Mouse (Mus musculus): ENCODE data around the gene Slc16a12.

DNA sequence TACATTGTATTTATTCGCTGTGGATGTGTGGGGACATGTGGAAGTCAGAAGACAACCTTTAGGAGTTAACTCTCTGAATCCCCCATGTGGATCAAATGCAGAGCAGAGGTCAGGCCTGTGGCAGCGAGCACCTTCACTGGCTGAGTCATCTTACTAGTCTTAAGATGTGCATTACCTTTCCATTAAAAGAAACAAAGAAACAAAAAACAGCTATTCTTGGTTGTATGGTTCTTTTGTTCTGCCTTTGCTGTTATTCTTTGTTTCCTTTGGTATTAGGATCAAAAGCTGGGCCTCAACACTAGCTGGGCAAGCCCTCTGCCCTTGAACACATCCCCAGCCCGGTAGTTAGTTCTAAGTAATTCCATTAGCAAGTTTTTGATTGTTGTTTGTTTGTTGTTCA, 9.2 kb downstream of the Slc16a12 start:
- TF ChIP-seq POLR2A (IDR thresholded peaks at IDR 0.05; ENCODE audit: low read depth, low read length) (no peak), CTCF (conservative IDR thresholded peaks at IDR 0.05; ENCODE audit: insufficient read depth, insufficient read length, low read depth, low read length) (no peak)
